Mouse (Mus musculus) heart, embryonic 10.5 days (tissue): ENCODE measurements around the gene Knl1. TPM values are rescaled to one million over a fixed set of nuclear protein-coding genes. Genes with fewer than 3 reads are reported as not detected.

Experiments
- DNase-seq: peaks from one replicate; pipeline ENCODE4 v3.0.0-alpha.2; 2017; ENCODE audit warnings: low spot score
- H3K27ac ChIP-seq: fragments of 300-500 bp; sonication (generic); 2 replicates; pipeline ENCODE4 v1.5.1; 2016; ENCODE audit warnings: mild to moderate bottlenecking
- H3K27me3 ChIP-seq: fragments of 300-500 bp; sonication (generic); 2 replicates; pipeline ENCODE4 v1.6.1; 2016; ENCODE audit warnings: mild to moderate bottlenecking; ENCODE audit not compliant: poor library complexity, insufficient read depth, severe bottlenecking
- H3K36me3 ChIP-seq: fragments of 300-500 bp; sonication (generic); 2 replicates; pipeline ENCODE4 v1.6.1; 2016; ENCODE audit warnings: mild to moderate bottlenecking, moderate library complexity
- H3K4me1 ChIP-seq: fragments of 300-500 bp; sonication (generic); 2 replicates; pipeline ENCODE4 v1.6.1; 2016; ENCODE audit warnings: mild to moderate bottlenecking
- H3K4me3 ChIP-seq: fragments of 300-500 bp; sonication (generic); 2 replicates; pipeline ENCODE4 v1.5.1; 2016; ENCODE audit warnings: mild to moderate bottlenecking, moderate library complexity
- H3K9me3 ChIP-seq: fragments of 300-500 bp; sonication (generic); 2 replicates; pipeline ENCODE4 v1.6.1; 2016; ENCODE audit warnings: mild to moderate bottlenecking, moderate library complexity
- WGBS: fragments of 180-500 bp; shearing (Covaris S2); methylation state at CpG from one replicate; pipeline ENCODE4 v1.1.7; 2016; 5-methylcytosine and 5-hydroxymethylcytosine counted together
- polyA plus RNA-seq: library from polyadenylated mRNA; unstranded; fragments of >200 nt; fragmentation: Nextera tagmentation; extraction: Ambion mirVana; gene quantifications from 2 replicates; pipeline ENCODE4 v1.2.1, GENCODE M21; 2016

The Knl1 gene
- polyA plus RNA-seq, 1 experiment from 2014 or later: 36.3 TPM

DNA sequence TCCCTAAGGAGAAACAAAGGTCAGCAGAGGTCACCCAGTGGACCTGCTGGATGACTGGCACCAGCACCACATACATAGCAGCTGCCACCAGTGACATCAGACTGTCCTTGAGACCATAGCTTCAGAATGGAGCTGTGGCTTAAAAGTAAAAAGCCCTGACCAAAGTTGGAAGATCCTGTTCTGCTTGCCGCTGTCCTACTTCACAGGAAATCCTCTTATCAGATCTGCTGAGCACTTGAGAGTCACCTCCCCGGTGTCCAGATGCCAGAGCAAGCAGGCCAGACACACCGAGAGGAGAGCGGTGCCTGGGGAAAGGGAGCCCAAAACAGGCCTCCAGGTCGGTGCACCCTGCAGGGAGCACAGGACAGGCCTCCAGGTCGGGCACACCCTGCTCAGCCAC is 105.3 kb downstream of the Knl1 start:
- DNase-seq: no peak
- Histone ChIP-seq H3K27me3 (no peaks in the 10 kb centered on the region), H3K4me1 (peaks cover 26% of the 10 kb centered on the region), H3K4me3 (no peak overlapping the region), H3K9me3 (no peaks in the 10 kb centered on the region), H3K36me3 (peaks cover 68% of the 10 kb centered on the region), H3K27ac (0 out of 2 replicates have a peak overlapping the region, but pooled peaks have one; percentile 31)
- 44% methylated on average over 6 of the region's 6 CpGs for WGBS

DNA sequence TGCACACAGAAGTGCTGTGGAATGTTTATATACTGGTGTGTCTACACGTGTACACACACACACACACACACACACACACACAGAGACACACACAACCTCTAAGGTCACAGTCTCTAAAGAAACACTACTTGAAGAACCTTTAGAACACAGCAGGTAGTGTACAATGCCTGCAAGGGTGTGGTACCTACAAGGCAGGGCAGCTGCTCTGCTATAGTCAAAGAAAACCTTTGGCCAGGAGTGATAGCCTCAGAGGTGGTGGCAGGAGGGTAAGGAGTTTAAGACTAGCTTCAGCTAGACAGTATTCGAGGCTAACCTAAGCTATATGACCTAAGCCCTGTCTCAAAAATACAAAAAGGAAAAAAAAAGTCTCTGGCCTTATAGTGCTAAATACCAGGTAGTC is 107.8 kb downstream of the Knl1 start:
- H3K4me1 ChIP-seq: peaks cover 26% of the 10 kb centered on the region
- H3K4me3 ChIP-seq: no peak overlapping the region
- no peaks in the 10 kb centered on the region for H3K9me3 ChIP-seq
- no peaks in the 10 kb centered on the region for H3K27me3 ChIP-seq
- 86% methylated on average over 2 of the region's 2 CpGs for WGBS
- DNase-seq: no peak
- peaks cover 45% of the 10 kb centered on the region for H3K36me3 ChIP-seq
- H3K27ac ChIP-seq: no peak overlapping the region

Other genes starting within 250 kb of the Knl1 start
- gene Knstrn, start 233.1 kb upstream of the Knl1 start, polyA plus RNA-seq: 113 and 127 TPM in 2 replicates
- gene Ivd, start 185.2 kb upstream of the Knl1 start, polyA plus RNA-seq: 67.2 and 82.4 TPM in 2 replicates
- 3.3 and 4.4 TPM in 2 replicates for gene Bahd1, start 146.7 kb upstream of the Knl1 start, polyA plus RNA-seq
- 18.8 and 20.1 TPM in 2 replicates for gene Chst14, start 120.6 kb upstream of the Knl1 start, polyA plus RNA-seq
- gene Ccdc32, start 17.7 kb upstream of the Knl1 start, polyA plus RNA-seq: 16.3 and 18.5 TPM in 2 replicates
- gene Rpusd2, start 12.3 kb upstream of the Knl1 start, polyA plus RNA-seq: 5.1 and 6.2 TPM in 2 replicates
- 45.1 and 54.8 TPM in 2 replicates for gene Rad51, start 65.7 kb downstream of the Knl1 start, polyA plus RNA-seq
- 36.4 and 43.8 TPM in 2 replicates for gene Rmdn3, start 109.9 kb downstream of the Knl1 start, polyA plus RNA-seq
- 7.4 and 9.1 TPM in 2 replicates for gene Gchfr, start 120.7 kb downstream of the Knl1 start, polyA plus RNA-seq
- 0.48 and 0.71 TPM in 2 replicates for gene Gm14137, start 127.4 kb downstream of the Knl1 start, polyA plus RNA-seq
- 46.4 and 50.4 TPM in 2 replicates for gene Zfyve19, start 161.5 kb downstream of the Knl1 start, polyA plus RNA-seq
- 14.8 and 19.5 TPM in 2 replicates for gene Dnajc17, start 161.7 kb downstream of the Knl1 start, polyA plus RNA-seq
- 0.18 TPM in 1 of 2 replicates, not detected in the other for gene Ppp1r14d, start 182.8 kb downstream of the Knl1 start, polyA plus RNA-seq
- gene Spint1, start 190.2 kb downstream of the Knl1 start, polyA plus RNA-seq: 2.6 and 8.8 TPM in 2 replicates
- gene Rhov, start 224.2 kb downstream of the Knl1 start, polyA plus RNA-seq: 0.39 TPM in 1 of 2 replicates, not detected in the other
- 17.4 and 18.6 TPM in 2 replicates for gene Vps18, start 241.6 kb downstream of the Knl1 start, polyA plus RNA-seq